Mouse (Mus musculus) E14TG2a.4 (cell line): Measurements from ENCODE around the gene Calhm6.

Source experiments
- CTCF ChIP-seq: conservative IDR thresholded peaks from 2 replicates; pipeline ENCODE4 v1.5.1; 2014; ENCODE audit warnings: low read length
- NANOG ChIP-seq: IDR thresholded peaks from 2 replicates; pipeline ENCODE4 v1.6.1; 2014; ENCODE audit warnings: borderline replicate concordance, low read length, mixed read lengths
- POU5F1 ChIP-seq: IDR thresholded peaks from 2 replicates; pipeline ENCODE4 v1.6.1; 2014; ENCODE audit warnings: low read length, borderline replicate concordance

DNA sequence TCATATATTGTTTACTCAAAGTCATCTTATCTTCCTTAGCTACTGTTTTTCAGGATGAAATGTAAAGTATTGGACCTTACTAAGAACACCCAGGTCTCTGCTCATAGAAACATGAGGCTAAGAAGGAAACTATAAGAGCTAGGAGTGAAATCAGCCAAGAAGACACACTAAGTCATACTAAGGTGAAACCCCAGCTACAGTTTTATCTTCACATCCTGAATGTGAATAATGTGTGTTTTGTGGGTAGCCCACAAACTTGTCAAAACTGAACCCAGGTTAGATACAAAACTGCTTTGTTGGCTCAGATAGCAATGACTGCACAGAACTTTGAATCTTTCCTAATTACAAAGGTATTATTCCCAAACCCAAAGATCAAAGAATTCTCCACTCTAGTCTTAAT, 10.0 kb downstream of the Calhm6 start:
- TF ChIP-seq CTCF (no peak), POU5F1 (no peak), NANOG (no peak)
